In genomic region chr2:54085430-54086087, GRCm38 (mm10) we compare ENCODE assay signal across 8 mouse cellular contexts. TPM values are rescaled to one million over a fixed set of nuclear protein-coding genes. Genes with fewer than 3 reads are reported as not detected.
DNase-seq lines count a peak whose midpoint lies in the region; ATAC-seq and TF ChIP-seq lines count a peak whose summit lies in the region.

Rprm (minus strand) TSS chr2:54085552.

- 5% methylated on average over 27 of the region's 27 CpGs for WGBS in liver, postnatal 0 days (ENCODE audit: insufficient replicate concordance)
- WGBS in olfactory bulb, adult 2 months, result 6% methylated on average over 27 of the region's 27 CpGs

- no peaks in the 10 kb centered on the region for H3K36me3 ChIP-seq in E14TG2a.4 (ENCODE audit: insufficient read depth, low read length)
- no peaks in the 10 kb centered on the region for H3K36me3 ChIP-seq in liver, postnatal 0 days (replicated peaks; ENCODE audit: insufficient read depth, low read length)

- TF ChIP-seq EP300 in liver, postnatal 0 days (IDR thresholded peaks at IDR 0.05; ENCODE audit: low read depth), result no peak

- H3K27ac ChIP-seq in liver, postnatal 0 days (ENCODE audit: low read depth), result no peak within 1 kb of the TSS
- H3K27ac ChIP-seq in olfactory bulb, adult 2 months (ENCODE audit: insufficient read depth, low read depth, low read length), result peak within 1 kb of the TSS; percentile 26

- no peak within 1 kb of the TSS for H3K9ac ChIP-seq in liver, postnatal 0 days (replicated peaks)

- peaks cover 19% of the 10 kb centered on the region for H3K9me3 ChIP-seq in E14TG2a.4 (ENCODE audit: low read length)
- H3K9me3 ChIP-seq in liver, postnatal 0 days (ENCODE audit: low read length), result no peaks in the 10 kb centered on the region

- intact Hi-C loops in heart, postnatal 36 days (cut with DNase I), result loop anchor here (5.0 to 10.0 kb wide), 3 partner anchors 493 to 881 kb away; no protein-coding TSS in a partner anchor

- TF ChIP-seq POLR2A in olfactory bulb, adult 2 months (IDR thresholded peaks at IDR 0.05; ENCODE audit: insufficient read depth, low read depth, low read length), result peak; percentile 23

- peaks cover 19% of the 10 kb centered on the region for H3K4me1 ChIP-seq in E14TG2a.4 (replicated peaks; ENCODE audit: low read depth, low read length)
- H3K4me1 ChIP-seq in liver, postnatal 0 days (ENCODE audit: insufficient read depth), result peaks cover 5% of the 10 kb centered on the region; the same call in 1 of the 2 replicates
- peaks cover 14% of the 10 kb centered on the region for H3K4me1 ChIP-seq in olfactory bulb, adult 2 months (ENCODE audit: control insufficient read depth, insufficient read depth, low read length)

- peak; percentile 42 for TF ChIP-seq CTCF in E14TG2a.4 (conservative IDR thresholded peaks at IDR 0.05; ENCODE audit: low read length)
- TF ChIP-seq CTCF in liver, postnatal 0 days (IDR thresholded peaks at IDR 0.05; ENCODE audit: low read depth), result peak; percentile 88
- peak; percentile 88 for TF ChIP-seq CTCF in olfactory bulb, adult 2 months (IDR thresholded peaks at IDR 0.05; ENCODE audit: insufficient read depth, low read depth, low read length)

- ATAC-seq in liver, postnatal 0 days, result peak; percentile 87

- peaks cover 37% of the 10 kb centered on the region for H3K27me3 ChIP-seq in E14TG2a.4 (ENCODE audit: insufficient read depth, low read length)
- H3K27me3 ChIP-seq in liver, postnatal 0 days (ENCODE audit: insufficient read depth, low read length), result peaks cover 33% of the 10 kb centered on the region

- H3K4me3 ChIP-seq in E14TG2a.4 (replicated peaks; ENCODE audit: low read length), result peak within 1 kb of the TSS; percentile 77
- peak within 1 kb of the TSS; percentile 34 for H3K4me3 ChIP-seq in liver, postnatal 0 days (ENCODE audit: low read depth, low read length)
- peak within 1 kb of the TSS; percentile 55 for H3K4me3 ChIP-seq in olfactory bulb, adult 2 months (ENCODE audit: insufficient read depth, low read depth, low read length)

- DNase-seq in cerebellum, adult 18-20 months, result peak; percentile 88 to 93
- peak; percentile 88 for DNase-seq in forelimb bud, embryonic 11.5 days (ENCODE audit: low read depth, low spot score)
- peak; percentile 70 to 80 for DNase-seq in heart, postnatal 36 days
- DNase-seq in layer of hippocampus, adult 18-20 months (ENCODE audit: low spot score in 2 of 2), result peak; percentile 90 to 95
- DNase-seq in liver, postnatal 0 days, result peak; percentile 83
- peak; percentile 85 for DNase-seq in testis, postnatal 14 days (ENCODE audit: low spot score)

- H3K4me2 ChIP-seq in liver, postnatal 0 days (ENCODE audit: low read depth, low read length), result peak within 1 kb of the TSS; percentile 62

RNA-seq across cellular contexts. Expression of gene Rprm, which starts in this region (rescaled TPM):
- not detected for total RNA-seq in heart, postnatal 36 days (2021)
- total RNA-seq in layer of hippocampus, adult 18-20 months (2021), result 10 to 100 TPM; 50.7 to 64.0 TPM
- polyA plus RNA-seq in liver, postnatal 0 days (2015; fragmentation: Nextera tagmentation; extraction: Ambion mirVana), result not detected in 2 replicates
- polyA plus RNA-seq in olfactory bulb, adult 2 months (2012; ENCODE audit: insufficient read depth, insufficient read length, low replicate concordance, missing spikeins), result not detected in 2 replicates

Comparison
In these comparisons a context has a peak if more than half of its experiments do, and no peak if none do; other contexts are left out.
1. RNA of gene Rprm (total RNA-seq): 50.7 to 64.0 TPM in layer of hippocampus, adult 18-20 months; not detected in heart, postnatal 36 days; every median in the first group is over 10 times any median in the second.
2. Peak in DNase-seq in heart, postnatal 36 days; RNA of the gene not detected or under 1 TPM.
3. Peak in DNase-seq, ATAC-seq, H3K4me3 ChIP-seq and H3K4me2 ChIP-seq in liver, postnatal 0 days; RNA of the gene not detected or under 1 TPM.
4. Peak in every context shown above with its lines, with median percentiles within 50 percentile points of each other: H3K4me3 ChIP-seq, CTCF ChIP-seq and DNase-seq.